ENCODE assay signal across 13 mouse cellular contexts in genomic region chr6:94678377-94679164, GRCm38 (mm10). TPM values are rescaled to one million over a fixed set of nuclear protein-coding genes. Genes with fewer than 3 reads are reported as not detected.
DNase-seq lines count a peak whose midpoint lies in the region; ATAC-seq lines count a peak whose summit lies in the region.
"Had no signal": no experiment of that assay in that cellular context is flagged by ENCODE, and none has a peak within 500 bp of the region (broad histone marks: within the 10 kb centered on the region; RNA-seq: fewer than 3 reads in every experiment).

No protein-coding gene starts in this region.

- peak; percentile 47; the same call in 1 of the 2 replicates for ATAC-seq in forebrain, embryonic 11.5 days (replicated peaks; ENCODE audit: low FRiP score)
- ATAC-seq in forebrain, embryonic 16.5 days: no peak
- 0 out of 2 replicates have a peak, but pooled peaks have one; percentile 30 for ATAC-seq in limb, embryonic 13.5 days (ENCODE audit: low FRiP score, low read depth)
- no peak for ATAC-seq in inflammation-experienced regulatory T-cells, adult 6 months

- no peaks in the 10 kb centered on the region for H3K36me3 ChIP-seq in forebrain, embryonic 11.5 days (ENCODE audit: control insufficient read depth, insufficient read depth, low read length)
- no peaks in the 10 kb centered on the region for H3K36me3 ChIP-seq in forebrain, embryonic 16.5 days (ENCODE audit: control insufficient read depth, insufficient read depth)
- H3K36me3 ChIP-seq in limb, embryonic 13.5 days: no peaks in the 10 kb centered on the region

- H3K9ac ChIP-seq in forebrain, embryonic 11.5 days (ENCODE audit: low read length): 0 out of 2 replicates have a peak overlapping the region, but pooled peaks have one; percentile 6
- H3K9ac ChIP-seq in forebrain, embryonic 16.5 days (replicated peaks; ENCODE audit: low read depth, low read length): no peak overlapping the region
- H3K9ac ChIP-seq in limb, embryonic 13.5 days: 0 out of 2 replicates have a peak overlapping the region, but pooled peaks have one; percentile 19
- H3K9ac ChIP-seq: lung, embryonic 14.5 days had no signal

- no peak for DNase-seq in forebrain, embryonic 11.5 days (ENCODE audit: low spot score)
- DNase-seq in thymus, postnatal 14 days: peak; percentile 54
- DNase-seq in thymus, postnatal 0 days (ENCODE audit: low spot score): no peak
- DNase-seq in layer of hippocampus, postnatal 36 days: no peak
- DNase-seq in layer of hippocampus, adult 9-10 months (ENCODE audit: low spot score): no peak
- DNase-seq: embryo, embryonic 11 days; heart, adult 2 months; kidney, postnatal 36 days; lung, embryonic 14.5 days; spleen, adult 18-20 months had no signal

- H3K4me3 ChIP-seq in forebrain, embryonic 11.5 days (ENCODE audit: low read depth, low read length): no peak overlapping the region
- no peak overlapping the region for H3K4me3 ChIP-seq in forebrain, embryonic 16.5 days (replicated peaks; ENCODE audit: low read length)
- H3K4me3 ChIP-seq in limb, embryonic 13.5 days: no peak overlapping the region
- H3K4me3 ChIP-seq: heart, adult 2 months had no signal

- H3K27me3 ChIP-seq in forebrain, embryonic 11.5 days (ENCODE audit: control insufficient read depth, insufficient read depth, low read length): no peaks in the 10 kb centered on the region
- H3K27me3 ChIP-seq in forebrain, embryonic 16.5 days (replicated peaks; ENCODE audit: control insufficient read depth, insufficient read depth, low read length): no peaks in the 10 kb centered on the region; the same call in 1 of the 2 replicates
- peaks cover 3% of the 10 kb centered on the region; the same call in 1 of the 2 replicates for H3K27me3 ChIP-seq in limb, embryonic 13.5 days

- WGBS in forebrain, embryonic 11.5 days: 37% methylated on average over 6 of the region's 6 CpGs
- 14% methylated on average over 6 of the region's 6 CpGs for WGBS in forebrain, embryonic 16.5 days
- 9% methylated on average over 6 of the region's 6 CpGs for WGBS in limb, embryonic 13.5 days

- no peak overlapping the region for H3K4me2 ChIP-seq in forebrain, embryonic 11.5 days (ENCODE audit: low read depth, low read length, severe bottlenecking)
- no peak overlapping the region for H3K4me2 ChIP-seq in forebrain, embryonic 16.5 days (ENCODE audit: low read length)
- H3K4me2 ChIP-seq in limb, embryonic 13.5 days (replicated peaks): peak overlapping the region; percentile 41

- H3K9me3 ChIP-seq in forebrain, embryonic 11.5 days (ENCODE audit: control insufficient read depth, low read length): no peaks in the 10 kb centered on the region
- no peaks in the 10 kb centered on the region for H3K9me3 ChIP-seq in forebrain, embryonic 16.5 days (ENCODE audit: control insufficient read depth, low read length)
- H3K9me3 ChIP-seq in limb, embryonic 13.5 days: no peaks in the 10 kb centered on the region

- peaks cover 56% of the 10 kb centered on the region for H3K4me1 ChIP-seq in forebrain, embryonic 11.5 days (replicated peaks; ENCODE audit: control insufficient read depth, insufficient read depth, low read length)
- peaks cover 28% of the 10 kb centered on the region for H3K4me1 ChIP-seq in forebrain, embryonic 16.5 days (replicated peaks; ENCODE audit: control insufficient read depth, insufficient read depth, low read length)
- peaks cover 89% of the 10 kb centered on the region for H3K4me1 ChIP-seq in limb, embryonic 13.5 days

- 0 out of 2 replicates have a peak overlapping the region, but pooled peaks have one; percentile 26 for H3K27ac ChIP-seq in forebrain, embryonic 11.5 days (ENCODE audit: low read depth, low read length)
- H3K27ac ChIP-seq in forebrain, embryonic 16.5 days (ENCODE audit: low read length): no peak overlapping the region
- peak overlapping the region; percentile 61; the same call in 1 of the 2 replicates for H3K27ac ChIP-seq in limb, embryonic 13.5 days
- H3K27ac ChIP-seq: heart, adult 2 months had no signal

RNA-seq across cellular contexts. Expression of gene Lrig1, which starts 21.4 kb away (rescaled TPM):
- 21.7 and 25.2 TPM in 2 replicates for polyA plus RNA-seq in forebrain, embryonic 11.5 days (2014; fragmentation: Nextera tagmentation; extraction: Ambion mirVana)
- polyA plus RNA-seq in forebrain, embryonic 16.5 days (2015; fragmentation: Nextera tagmentation; extraction: Ambion mirVana): 7.1 and 8.3 TPM in 2 replicates
- polyA plus RNA-seq in thymus, postnatal 0 days (2015; fragmentation: Nextera tagmentation; extraction: Ambion mirVana): 6.6 and 6.8 TPM in 2 replicates
- polyA plus RNA-seq in limb, embryonic 13.5 days (2015; fragmentation: Nextera tagmentation; extraction: Ambion mirVana): 19.0 and 23.5 TPM in 2 replicates
- total RNA-seq in layer of hippocampus, postnatal 36 days (2021): 10 to 100 TPM; 27.0 to 27.8 TPM
- polyA plus RNA-seq in inflammation-experienced regulatory T-cells, adult 6 months (2017; shearing (Covaris generic)): 10 to 100 TPM in 2 of 3 experiments, 1 to 10 TPM in 1; 7.4 to 47.9 (median 44.0) TPM

Comparison
In these comparisons a context has a peak if more than half of its experiments do, and no peak if none do; other contexts are left out.
1. ATAC-seq: peak in forebrain, embryonic 11.5 days (single experiment) and limb, embryonic 13.5 days (single experiment); none in forebrain, embryonic 16.5 days (single experiment) and inflammation-experienced regulatory T-cells, adult 6 months (single experiment).